Mouse (Mus musculus) MEL (cell line): ENCODE results near the gene Sycp2l. TPM values are rescaled to one million over a fixed set of nuclear protein-coding genes. Genes with fewer than 3 reads are reported as not detected.
A peak's percentile ranks its signal among the peaks of the same experiment; 100 is the strongest.

Experiments used
- DNase-seq: peaks from one replicate; pipeline ENCODE4 v3.0.0; 2011; ENCODE audit warnings: low read depth, low spot score
- H3K27ac ChIP-seq: 2 replicates; pipeline ENCODE4 v1.5.1; 2012; ENCODE audit warnings: low read depth, mild to moderate bottlenecking, control low read depth, low read length, moderate library complexity; ENCODE audit not compliant: control insufficient read depth
- H3K27me3 ChIP-seq, 2 experiments: fragments of 150-350 bp in 1 of 2; sonication (generic) in 1 of 2; 2 replicates each; pipeline ENCODE4 v1.6.1; 2012; ENCODE audit warnings: low read length in 2 of 2, mild to moderate bottlenecking in 2 of 2, improper control_type of control experiment in 1 of 2, moderate library complexity in 1 of 2; ENCODE audit not compliant: insufficient read depth in 2 of 2, control insufficient read depth in 1 of 2
- H3K36me3 ChIP-seq, 2 experiments: 2 replicates each; pipeline ENCODE4 v1.6.1; 2012 to 2014; ENCODE audit warnings: low read length in 2 of 2, improper control_type of control experiment in 1 of 2, inconsistent platforms in 1 of 2, mild to moderate bottlenecking in 1 of 2; ENCODE audit not compliant: insufficient read depth in 2 of 2, control insufficient read depth in 1 of 2
- H3K4me1 ChIP-seq, 2 experiments: fragments of 150-350 bp in 1 of 2; sonication (generic) in 1 of 2; 2 replicates each; pipeline ENCODE4 v1.6.1; 2012; ENCODE audit warnings: low read length in 2 of 2, improper control_type of control experiment in 1 of 2, mild to moderate bottlenecking in 1 of 2; ENCODE audit not compliant: insufficient read depth in 2 of 2, control insufficient read depth in 1 of 2
- H3K4me3 ChIP-seq, 2 experiments: fragments of 150-350 bp in 1 of 2; sonication (generic) in 1 of 2; 2 replicates each; pipeline ENCODE4 v1.5.1; 2012; ENCODE audit warnings: low read depth in 2 of 2, low read length in 2 of 2, mild to moderate bottlenecking in 2 of 2, moderate library complexity in 2 of 2, control low read depth in 1 of 2, improper control_type of control experiment in 1 of 2; ENCODE audit not compliant: control insufficient read depth in 1 of 2, insufficient read depth in 1 of 2
- H3K79me2 ChIP-seq: 2 replicates; pipeline ENCODE4 v1.6.1; 2012; ENCODE audit warnings: mild to moderate bottlenecking, low read length, moderate library complexity; ENCODE audit not compliant: control insufficient read depth, poor library complexity, insufficient read depth
- H3K9ac ChIP-seq: 2 replicates; pipeline ENCODE4 v1.6.1; 2012; ENCODE audit warnings: low read depth, mild to moderate bottlenecking, control low read depth, low read length, moderate library complexity; ENCODE audit not compliant: control insufficient read depth, poor library complexity, severe bottlenecking
- H3K9me3 ChIP-seq: fragments of 150-350 bp; sonication (generic); replicated peaks from 2 replicates; pipeline ENCODE4 v1.6.1; 2012; ENCODE audit warnings: mild to moderate bottlenecking, low read length, improper control_type of control experiment, moderate library complexity; ENCODE audit not compliant: insufficient read depth
- CHD1 ChIP-seq: IDR thresholded peaks from 2 replicates; pipeline ENCODE4 v1.6.1; 2012; ENCODE audit warnings: low read depth, mild to moderate bottlenecking, inconsistent platforms, low read length, improper control_type of control experiment
- CHD2 ChIP-seq: IDR thresholded peaks from 2 replicates; pipeline ENCODE4 v1.6.1; 2011; ENCODE audit warnings: low read length, improper control_type of control experiment
- CTCF ChIP-seq, 3 experiments: IDR thresholded peaks in 2 of 3; conservative IDR thresholded peaks in 1 of 3; 2 replicates each; pipeline ENCODE4 v1.5.1; 2011 to 2012; ENCODE audit warnings: low read length in 3 of 3, low read depth in 2 of 3, mild to moderate bottlenecking in 2 of 3, improper control_type of control experiment in 1 of 3, inconsistent platforms in 1 of 3, mixed read lengths in 1 of 3, moderate library complexity in 1 of 3; ENCODE audit not compliant: control insufficient read depth in 1 of 3, insufficient read depth in 1 of 3, poor library complexity in 1 of 3, severe bottlenecking in 1 of 3
- E2F4 ChIP-seq: IDR thresholded peaks from 2 replicates; pipeline ENCODE4 v1.6.1; 2011; ENCODE audit warnings: low read depth, low read length, improper control_type of control experiment, borderline replicate concordance
- ELF1 ChIP-seq: IDR thresholded peaks from 2 replicates; pipeline ENCODE4 v1.6.1; 2014; ENCODE audit warnings: low read depth, mild to moderate bottlenecking, inconsistent platforms, low read length, improper control_type of control experiment, moderate library complexity
- ETS1 ChIP-seq: IDR thresholded peaks from 2 replicates; pipeline ENCODE4 v1.6.1; 2012; ENCODE audit warnings: low read depth, mild to moderate bottlenecking, inconsistent platforms, low read length, improper control_type of control experiment, moderate library complexity
- GABPA ChIP-seq: IDR thresholded peaks from 2 replicates; pipeline ENCODE4 v1.6.1; 2012; ENCODE audit warnings: low read depth, mild to moderate bottlenecking, inconsistent platforms, low read length, improper control_type of control experiment, moderate library complexity
- MAX ChIP-seq: IDR thresholded peaks from 2 replicates; pipeline ENCODE4 v1.6.1; 2011; ENCODE audit warnings: low read length, improper control_type of control experiment
- NELFE ChIP-seq: IDR thresholded peaks from 2 replicates; pipeline ENCODE4 v1.6.1; 2011; ENCODE audit warnings: low read depth, low read length, improper control_type of control experiment
- NRF1 ChIP-seq: IDR thresholded peaks from 2 replicates; pipeline ENCODE4 v1.6.1; 2014; ENCODE audit warnings: low read depth, mild to moderate bottlenecking, inconsistent platforms, low read length, improper control_type of control experiment, moderate library complexity; ENCODE audit not compliant: poor library complexity, insufficient read depth, severe bottlenecking
- POLR2AphosphoS5 ChIP-seq: IDR thresholded peaks from 2 replicates; pipeline ENCODE4 v1.6.1; 2012; ENCODE audit warnings: low read depth, borderline replicate concordance, mild to moderate bottlenecking, inconsistent platforms, low read length, moderate library complexity, mixed read lengths
- RAD21 ChIP-seq: IDR thresholded peaks from 2 replicates; pipeline ENCODE4 v1.6.1; 2011; ENCODE audit warnings: mild to moderate bottlenecking, low read depth, low read length, improper control_type of control experiment
- SIN3A ChIP-seq: IDR thresholded peaks from 2 replicates; pipeline ENCODE4 v1.6.1; 2012; ENCODE audit warnings: low read length, improper control_type of control experiment, inconsistent platforms
- SMC3 ChIP-seq: IDR thresholded peaks from 2 replicates; pipeline ENCODE4 v1.6.1; 2011; ENCODE audit warnings: low read depth, low read length, improper control_type of control experiment
- TBP ChIP-seq: IDR thresholded peaks from 2 replicates; pipeline ENCODE4 v1.8.0; 2011; ENCODE audit warnings: low read depth, low read length, improper control_type of control experiment
- TCF12 ChIP-seq: IDR thresholded peaks from 2 replicates; pipeline ENCODE4 v1.6.1; 2014; ENCODE audit warnings: low read depth, mild to moderate bottlenecking, inconsistent platforms, low read length, improper control_type of control experiment, moderate library complexity
- UBTF ChIP-seq: IDR thresholded peaks from 2 replicates; pipeline ENCODE4 v1.6.1; 2012; ENCODE audit warnings: low read depth, mild to moderate bottlenecking, inconsistent platforms, low read length, improper control_type of control experiment, moderate library complexity, borderline replicate concordance; ENCODE audit not compliant: insufficient read depth
- USF2 ChIP-seq, 2 experiments: IDR thresholded peaks; 2 replicates each; pipeline ENCODE4 v1.6.1; 2011 to 2012; ENCODE audit warnings: improper control_type of control experiment in 2 of 2, low read length in 2 of 2, borderline replicate concordance in 1 of 2, inconsistent platforms in 1 of 2, low read depth in 1 of 2, mild to moderate bottlenecking in 1 of 2; ENCODE audit not compliant: insufficient read depth in 1 of 2
- ZC3H11A ChIP-seq: IDR thresholded peaks from 2 replicates; pipeline ENCODE4 v1.6.1; 2012; ENCODE audit warnings: low read depth, mild to moderate bottlenecking, inconsistent platforms, low read length, improper control_type of control experiment
- ZKSCAN1 ChIP-seq: IDR thresholded peaks from 2 replicates; pipeline ENCODE4 v1.6.1; 2012; ENCODE audit warnings: low read depth, mild to moderate bottlenecking, inconsistent platforms, low read length, improper control_type of control experiment, moderate library complexity
- ZMIZ1 ChIP-seq: IDR thresholded peaks from 2 replicates; pipeline ENCODE4 v1.6.1; 2012; ENCODE audit warnings: low read depth, mild to moderate bottlenecking, inconsistent platforms, low read length, improper control_type of control experiment, moderate library complexity
- polyA plus RNA-seq, 2 experiments: library from polyadenylated mRNA; stranded (reverse) in 1 of 2; unstranded in 1 of 2; fragments of >175 nt in 1 of 2; fragments of >200 nt in 1 of 2; gene quantifications; 2 replicates each; pipeline versions ENCODE4 v1.2.1 to v1.2.4; 2012; ENCODE audit warnings: low replicate concordance in 2 of 2, low read depth in 1 of 2; ENCODE audit not compliant: insufficient read length in 2 of 2, insufficient read depth in 1 of 2, missing spikeins in 1 of 2
- total RNA-seq: library from RNA; depleted of rRNA; stranded (reverse); fragments of 300-350 nt; gene quantifications from 2 replicates; pipeline ENCODE4 v1.2.3, GENCODE M21; 2012

Gene Sycp2l
- total and polyA plus RNA-seq, 3 experiments = not detected

DNA sequence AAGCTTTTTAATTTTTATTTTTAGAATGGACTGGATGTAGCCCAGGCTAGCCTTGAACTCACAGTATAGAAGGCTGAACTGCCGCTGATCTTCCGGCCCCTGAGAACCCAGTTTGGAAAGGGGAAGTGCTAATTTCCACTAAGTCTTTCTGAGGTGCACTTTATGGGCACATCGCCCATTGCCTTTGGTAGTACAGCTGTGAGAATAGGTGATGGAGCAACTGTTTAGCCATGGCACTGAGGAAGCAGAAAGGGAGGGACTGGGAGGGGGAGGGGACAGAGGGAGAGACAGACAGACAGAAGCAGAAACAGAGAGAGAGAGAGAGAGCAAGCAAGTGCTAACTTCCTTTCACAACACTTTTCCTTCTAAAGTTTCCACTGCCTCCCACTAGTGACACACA, 29.6 kb upstream of the Sycp2l start:
- H3K27me3 ChIP-seq = peaks cover 0 to 4% of the 10 kb centered on the region in 2 experiments; a peak in 2 of 4 replicates

DNA sequence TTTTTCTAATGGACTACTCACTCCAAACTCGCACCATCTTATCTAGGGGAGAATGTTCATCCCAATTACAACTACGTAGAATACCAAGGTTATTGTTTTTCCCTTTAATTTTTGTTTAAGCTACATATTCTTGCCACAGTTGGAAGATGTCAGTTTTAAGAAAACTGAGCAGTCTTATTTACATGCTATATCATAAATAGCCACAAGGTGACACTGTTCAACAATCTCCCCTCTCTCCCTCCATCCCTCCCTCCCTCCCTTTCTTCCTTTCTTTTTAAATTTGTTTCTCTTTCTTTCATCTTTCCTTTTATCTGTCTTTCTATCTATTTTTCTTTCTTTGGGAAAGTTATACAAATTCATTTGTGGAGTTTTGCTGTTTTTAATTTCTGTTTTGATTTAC, 29.0 kb upstream of the Sycp2l start:
- no peaks in the 10 kb centered on the region for H3K79me2 ChIP-seq
- no peaks in the 10 kb centered on the region for H3K9me3 ChIP-seq
- no peak overlapping the region for H3K27ac ChIP-seq
- H3K4me3 ChIP-seq = no peak overlapping the region
- peaks cover 0 to 4% of the 10 kb centered on the region in 2 experiments; a peak in 2 of 4 replicates for H3K27me3 ChIP-seq
- no peaks in the 10 kb centered on the region for H3K4me1 ChIP-seq
- no peak overlapping the region for H3K9ac ChIP-seq
- TF ChIP-seq CTCF (IDR thresholded peaks at IDR 0.05 in 2 of 3, conservative IDR thresholded peaks at IDR 0.05 in 1 of 3; ENCODE audit: control insufficient read depth in 1 of 3, insufficient read depth in 1 of 3, low read depth in 2 of 3, low read length in 3 of 3, poor library complexity in 1 of 3, severe bottlenecking in 1 of 3) (peak; percentile 11 to 67 (median 66); a peak in 5 of 6 replicates), POLR2AphosphoS5 (no peak), CHD1 (no peak), UBTF (no peak), RAD21 (peak; percentile 64), CHD2 (no peak), GABPA (no peak), ELF1 (no peak), SIN3A (no peak), NRF1 (no peak), SMC3 (peak; percentile 77), ZKSCAN1 (no peak), E2F4 (no peak), ZC3H11A (peak; percentile 60), USF2 (IDR thresholded peaks at IDR 0.05; ENCODE audit: borderline replicate concordance in 1 of 2, insufficient read depth in 1 of 2, low read depth in 1 of 2, low read length in 2 of 2) (no peak)
- DNase-seq = peak; percentile 50
- H3K36me3 ChIP-seq = no peaks in the 10 kb centered on the region

More for the DNA sequence above, 29.6 kb upstream of the Sycp2l start:
- Histone ChIP-seq H3K79me2 (no peaks in the 10 kb centered on the region), H3K4me1 (no peaks in the 10 kb centered on the region), H3K4me3 (no peak overlapping the region), H3K9me3 (no peaks in the 10 kb centered on the region), H3K36me3 (no peaks in the 10 kb centered on the region), H3K9ac (no peak overlapping the region), H3K27ac (no peak overlapping the region)
- DNase-seq = peak; percentile 51
- TF ChIP-seq TCF12 (no peak), TBP (no peak), NELFE (no peak), CHD1 (no peak), ETS1 (no peak), SMC3 (no peak), MAX (no peak), RAD21 (no peak), CHD2 (no peak), ZMIZ1 (no peak)
- TF ChIP-seq, all 39 proteins: peak for 0
